In the genomic region with DNA sequence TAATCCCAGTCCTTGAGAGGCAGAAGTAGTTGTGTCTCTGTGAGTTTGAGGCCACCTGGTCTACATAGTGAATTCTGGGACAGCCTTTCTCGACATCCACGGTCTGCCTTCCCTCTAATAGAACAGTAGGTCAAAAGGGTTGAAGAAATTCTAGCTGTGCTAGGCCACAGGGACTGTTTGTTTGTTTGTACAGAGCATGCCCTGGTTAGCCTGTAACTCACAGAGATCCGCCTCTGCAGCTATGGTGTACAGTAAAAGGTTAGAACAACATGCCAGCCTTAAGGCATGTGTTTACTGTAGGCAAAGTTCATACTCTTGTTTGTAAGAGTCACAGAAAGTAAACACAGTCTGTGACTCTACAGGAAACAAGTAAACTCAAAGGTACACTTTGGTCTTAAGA, we compare ENCODE assay signal across 14 mouse cellular contexts. TPM values are rescaled to one million over a fixed set of nuclear protein-coding genes. Genes with fewer than 3 reads are reported as not detected.
"Had no signal": no experiment of that assay in that cellular context is flagged by ENCODE, and none has a peak within 500 bp of the region (broad histone marks: within the 10 kb centered on the region; RNA-seq: fewer than 3 reads in every experiment).

No protein-coding gene starts in this region.

- DNase-seq: lung, embryonic 14.5 days; lung, postnatal 10 days; thymus, adult 18-20 months; thymus, postnatal 14 days had no signal

- H3K4me1 ChIP-seq: hindbrain, embryonic 15.5 days; limb, embryonic 10.5 days; midbrain, embryonic 15.5 days; neural tube, embryonic 12.5 days had no signal

- H3K9me3 ChIP-seq: hindbrain, embryonic 15.5 days; limb, embryonic 10.5 days; megakaryocyte, embryonic 14.5 days; midbrain, embryonic 15.5 days; neural tube, embryonic 12.5 days had no signal

- H3K27ac ChIP-seq: hindbrain, embryonic 15.5 days; left cerebral cortex, adult 2 months; limb, embryonic 10.5 days; macrophage; midbrain, embryonic 15.5 days; neural tube, embryonic 12.5 days had no signal

- H3K9ac ChIP-seq: hindbrain, embryonic 15.5 days; lung, embryonic 14.5 days; midbrain, embryonic 15.5 days; neural tube, embryonic 12.5 days had no signal

- ATAC-seq: intestine, embryonic 16.5 days; midbrain, embryonic 15.5 days had no signal

- H3K4me2 ChIP-seq: hindbrain, embryonic 15.5 days; lung, embryonic 14.5 days; midbrain, embryonic 11.5 days; midbrain, embryonic 15.5 days; neural tube, embryonic 12.5 days had no signal

- H3K4me3 ChIP-seq: hindbrain, embryonic 15.5 days; left cerebral cortex, adult 2 months; limb, embryonic 10.5 days; megakaryocyte, embryonic 14.5 days; midbrain, embryonic 15.5 days; neural tube, embryonic 12.5 days had no signal

- H3K27me3 ChIP-seq: hindbrain, embryonic 15.5 days; megakaryocyte, embryonic 14.5 days; midbrain, embryonic 15.5 days; neural tube, embryonic 12.5 days had no signal

RNA-seq across cellular contexts. Expression of a gene that starts 53.6 kb away (rescaled TPM):
- total RNA-seq: monocyte, adult 5-6 weeks had no signal
